Mouse (Mus musculus): ENCODE measurements around the gene Cfap126.
A peak's percentile ranks its signal among the peaks of the same experiment; 100 is the strongest.
"Not testable (repeated sequence)": the region's sequence is repeated elsewhere in the genome, so short reads cannot be mapped to it uniquely, and the experiment has no call there.

Gene Cfap126

DNA sequence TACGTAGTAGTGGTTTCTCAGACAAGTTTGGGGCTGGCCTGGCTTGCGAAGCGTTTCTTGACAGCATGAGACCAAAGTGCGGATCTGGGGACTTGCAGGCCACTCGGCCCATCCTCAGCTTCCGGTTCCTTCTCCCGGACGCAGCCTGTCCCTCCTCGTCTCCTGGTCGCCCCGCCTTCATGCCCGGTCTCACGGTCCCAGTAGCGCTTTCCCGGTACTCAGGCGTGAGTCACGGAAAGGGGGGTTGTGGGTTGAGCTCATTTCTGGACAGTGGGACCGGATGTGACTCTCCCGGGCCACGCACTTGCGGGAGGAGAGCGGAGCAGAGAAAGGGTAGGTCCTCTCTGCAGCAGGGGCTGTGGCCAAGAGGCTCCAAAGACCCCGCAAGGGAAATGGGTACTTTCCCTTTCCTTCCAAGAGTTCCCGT lies at the start of gene Cfap126:
Gene Cfap126, plus strand, starts transcription at position 46 of the 427 bp plus-strand sequence.
- no peak for DNase-seq (ENCODE audit: low read depth, low spot score)

DNA sequence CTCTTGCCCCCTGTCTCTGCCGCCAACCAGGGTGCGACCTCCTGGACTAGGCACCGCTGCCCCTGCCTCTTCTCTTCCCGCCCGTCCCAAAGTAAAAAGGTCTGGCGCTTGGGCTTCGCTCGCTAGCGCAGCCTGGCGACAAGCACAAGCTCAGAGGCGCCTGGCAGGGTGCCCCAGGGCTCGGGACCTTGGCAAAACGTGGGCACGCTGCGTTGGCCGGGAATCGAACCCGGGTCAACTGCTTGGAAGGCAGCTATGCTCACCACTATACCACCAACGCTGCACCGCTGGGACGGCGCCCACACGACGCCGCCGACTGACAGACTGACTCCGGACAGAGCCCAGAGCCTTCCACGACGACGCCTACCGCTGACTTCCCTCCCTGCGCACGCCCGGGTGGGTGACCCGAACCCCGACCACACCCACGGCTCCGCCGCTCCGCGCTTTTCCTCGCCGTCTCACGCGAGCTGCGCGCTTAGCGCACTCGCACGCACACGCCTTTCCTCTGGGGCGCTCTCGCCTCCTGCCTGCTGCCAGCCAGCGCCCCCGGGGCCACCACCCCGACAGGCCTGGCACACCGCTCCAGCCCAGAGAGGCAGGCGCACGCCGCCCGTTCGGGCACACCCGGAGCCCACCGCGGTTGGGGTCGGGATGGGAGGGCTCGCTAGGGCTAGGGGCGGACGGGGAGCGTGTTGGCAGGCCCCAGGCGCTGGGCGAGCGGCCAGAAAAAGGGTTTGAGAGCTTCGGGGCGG lies 49.1 kb upstream of the Cfap126 start, which contains the start of gene Fcgr3:
Gene Fcgr3, minus strand, starts transcription at position 445 of the 752 bp plus-strand sequence.
- peak; percentile 91 for DNase-seq (ENCODE audit: low read depth, low spot score)

DNA sequence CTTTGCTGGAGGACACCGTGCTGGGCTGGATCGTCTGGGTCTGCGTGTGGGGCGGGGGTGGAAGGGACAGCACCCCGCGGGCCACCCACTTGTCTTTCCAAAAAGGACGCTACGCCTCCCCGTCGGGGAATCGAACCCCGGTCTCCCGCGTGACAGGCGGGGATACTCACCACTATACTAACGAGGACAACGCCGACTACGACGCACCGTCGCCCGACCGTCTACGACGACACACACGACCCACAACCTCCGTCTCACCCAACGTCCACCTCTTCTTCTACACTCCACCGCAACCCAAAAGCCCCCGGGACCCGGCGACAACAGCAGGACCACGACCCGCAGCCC lies 48.5 kb upstream of the Cfap126 start:
- DNase-seq (ENCODE audit: low read depth, low spot score): not testable (repeated sequence)

DNA sequence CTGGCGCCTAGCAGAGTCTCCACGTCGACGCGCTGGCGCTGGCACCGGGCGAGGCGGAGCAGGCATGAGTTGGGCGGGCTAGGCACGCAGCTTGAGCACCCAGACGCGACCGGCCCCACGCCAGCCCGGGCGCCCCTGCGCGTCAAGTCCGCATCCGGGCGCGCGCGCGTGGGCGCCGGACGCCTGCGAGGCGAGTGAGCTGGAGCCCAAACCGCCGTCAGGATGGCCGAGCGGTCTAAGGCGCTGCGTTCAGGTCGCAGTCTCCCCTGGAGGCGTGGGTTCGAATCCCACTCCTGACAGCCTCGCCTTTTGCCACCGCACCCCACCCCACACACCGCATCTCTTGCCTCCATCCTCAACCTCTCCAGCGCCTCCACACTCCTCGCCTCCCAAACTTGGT lies 48.0 kb upstream of the Cfap126 start:
- DNase-seq (ENCODE audit: low read depth, low spot score): not testable (repeated sequence)

DNA sequence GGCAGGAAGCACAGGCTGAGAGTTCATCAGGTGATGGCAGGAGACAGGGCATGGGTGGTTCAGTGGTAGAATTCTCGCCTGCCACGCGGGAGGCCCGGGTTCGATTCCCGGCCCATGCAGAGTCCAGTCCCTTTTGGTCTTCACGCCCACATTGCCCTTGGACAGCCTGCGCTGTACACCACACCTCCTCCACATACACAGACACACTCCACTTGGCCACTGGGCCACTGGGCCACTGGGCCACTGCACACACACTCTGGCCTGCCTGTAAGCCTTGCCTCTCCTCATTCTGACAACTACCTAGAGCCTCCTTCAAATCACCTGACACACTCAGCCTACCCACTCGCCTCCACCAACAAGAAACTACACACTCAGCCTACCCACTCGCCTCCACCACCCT lies 47.1 kb upstream of the Cfap126 start:
- DNase-seq (ENCODE audit: low read depth, low spot score): not testable (repeated sequence)

DNA sequence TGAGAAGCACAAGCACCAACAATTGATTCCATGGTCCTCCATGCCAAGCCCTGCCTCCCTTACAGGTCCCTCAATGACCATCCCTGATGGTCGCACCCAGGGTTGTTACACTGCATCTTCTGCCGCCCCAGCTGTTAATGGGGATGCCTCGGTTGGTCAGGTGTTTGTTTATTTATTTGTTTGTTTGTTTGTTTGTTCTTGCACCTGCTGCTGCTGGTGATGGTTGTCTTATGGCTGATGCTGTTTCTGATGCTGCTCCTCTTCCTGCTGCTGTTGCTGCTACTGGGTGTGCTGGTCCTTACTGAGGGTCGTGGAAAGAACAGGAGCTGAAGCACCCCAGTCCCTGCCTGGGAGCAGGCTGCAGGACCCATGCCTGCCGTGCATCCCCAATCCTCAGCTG lies 45.8 kb upstream of the Cfap126 start:
- DNase-seq (ENCODE audit: low read depth, low spot score): not testable (repeated sequence)

DNA sequence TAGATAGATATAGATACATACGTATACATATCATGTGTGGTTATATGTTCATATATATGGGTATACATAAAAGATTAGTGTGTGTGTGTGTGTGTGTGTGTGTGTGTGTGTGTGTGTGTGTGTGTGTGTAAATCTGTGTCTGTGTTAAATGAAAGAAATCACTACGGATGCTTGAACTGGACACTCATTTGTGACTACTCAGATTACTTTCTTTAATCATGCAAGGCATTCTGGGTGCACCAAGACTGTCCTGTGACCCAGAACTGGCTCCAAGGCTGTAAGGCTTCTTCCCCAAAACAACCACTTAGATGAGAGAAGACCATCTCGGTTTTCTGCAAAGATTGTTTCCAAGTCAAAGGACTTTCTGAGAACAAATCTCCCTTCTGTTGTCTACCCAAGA lies 44.2 kb upstream of the Cfap126 start:
- DNase-seq (ENCODE audit: low read depth, low spot score): not testable (repeated sequence)

DNA sequence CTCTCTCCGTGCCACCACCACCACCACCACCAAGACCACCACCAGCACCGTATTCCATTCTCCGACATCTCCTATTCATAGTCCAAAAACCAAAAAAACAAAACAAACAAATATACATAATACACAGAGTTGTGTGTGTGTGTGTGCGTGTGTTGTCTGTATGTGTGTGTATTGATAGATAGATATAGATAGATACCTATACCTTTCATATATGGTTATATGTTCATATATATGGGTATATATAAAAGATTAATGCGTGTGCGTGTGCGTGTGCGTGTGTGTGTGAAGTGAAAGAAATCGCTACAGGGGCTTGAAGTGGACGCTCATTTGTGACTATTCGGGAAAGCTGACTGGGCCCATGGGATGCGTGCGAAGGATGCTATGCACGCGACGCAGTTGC lies 42.8 kb upstream of the Cfap126 start:
- DNase-seq (ENCODE audit: low read depth, low spot score): not testable (repeated sequence)

DNA sequence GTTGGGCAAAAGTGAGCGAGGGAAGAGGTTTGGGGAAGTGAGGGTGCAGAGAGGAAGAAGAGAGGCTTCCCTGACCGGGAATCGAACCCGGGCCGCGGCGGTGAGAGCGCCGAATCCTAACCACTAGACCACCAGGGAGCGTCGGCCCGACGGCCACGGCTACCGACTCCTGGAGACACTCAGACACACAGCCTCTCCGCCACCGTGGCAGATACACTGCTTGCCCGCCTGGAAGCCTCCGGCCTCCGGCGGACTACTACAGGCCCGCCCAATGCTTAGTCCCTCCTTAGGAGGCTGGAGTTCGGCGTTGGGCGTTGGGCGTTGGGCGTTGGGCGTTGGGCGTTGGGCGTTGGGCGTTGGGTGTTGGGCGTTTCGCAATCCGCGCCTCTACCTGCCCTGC lies 42.0 kb upstream of the Cfap126 start:
- DNase-seq (ENCODE audit: low read depth, low spot score): not testable (repeated sequence)

DNA sequence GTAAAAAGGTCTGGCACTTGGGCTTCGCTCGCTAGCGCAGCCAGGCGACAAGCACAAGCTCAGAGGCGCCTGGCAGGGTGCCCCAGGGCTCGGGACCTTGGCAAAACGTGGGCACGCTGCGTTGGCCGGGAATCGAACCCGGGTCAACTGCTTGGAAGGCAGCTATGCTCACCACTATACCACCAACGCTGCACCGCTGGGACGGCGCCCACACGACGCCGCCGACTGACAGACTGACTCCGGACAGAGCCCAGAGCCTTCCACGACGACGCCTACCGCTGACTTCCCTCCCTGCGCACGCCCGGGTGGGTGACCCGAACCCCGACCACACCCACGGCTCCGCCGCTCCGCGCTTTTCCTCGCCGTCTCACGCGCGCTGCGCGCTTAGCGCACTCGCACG lies 41.5 kb upstream of the Cfap126 start:
- DNase-seq (ENCODE audit: low read depth, low spot score): not testable (repeated sequence)

DNA sequence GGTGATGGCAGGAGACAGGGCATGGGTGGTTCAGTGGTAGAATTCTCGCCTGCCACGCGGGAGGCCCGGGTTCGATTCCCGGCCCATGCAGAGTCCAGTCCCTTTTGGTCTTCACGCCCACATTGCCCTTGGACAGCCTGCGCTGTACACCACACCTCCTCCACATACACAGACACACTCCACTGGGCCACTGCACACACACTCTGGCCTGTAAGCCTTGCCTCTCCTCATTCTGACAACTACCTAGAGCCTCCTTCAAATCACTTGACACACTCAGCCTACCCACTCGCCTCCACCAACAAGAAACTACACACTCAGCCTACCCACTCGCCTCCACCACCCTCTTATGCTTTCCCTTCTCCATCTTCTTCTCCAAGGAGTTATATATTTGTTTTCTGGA lies 39.4 kb upstream of the Cfap126 start:
- DNase-seq (ENCODE audit: low read depth, low spot score): not testable (repeated sequence)

DNA sequence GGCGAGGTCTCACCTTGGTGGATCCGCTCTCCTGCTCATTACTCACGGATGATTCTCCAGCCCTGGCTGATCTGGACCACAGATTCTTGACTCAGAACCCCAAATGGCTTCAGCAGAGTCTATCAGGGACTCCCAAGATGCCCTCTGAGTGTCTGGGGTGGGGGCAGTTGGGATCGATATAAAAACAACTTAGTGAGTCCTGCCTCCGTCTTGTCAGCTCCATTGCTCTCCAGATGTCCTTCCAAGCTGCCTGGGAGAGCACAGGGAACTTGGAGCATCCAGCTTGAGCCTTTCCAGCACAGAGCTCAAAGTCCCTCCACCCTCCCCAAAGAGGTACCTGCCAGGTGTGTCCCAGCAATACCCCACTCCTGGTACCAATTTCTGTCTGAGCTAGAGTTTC lies 37.5 kb upstream of the Cfap126 start:
- not testable (repeated sequence) for DNase-seq (ENCODE audit: low read depth, low spot score)

DNA sequence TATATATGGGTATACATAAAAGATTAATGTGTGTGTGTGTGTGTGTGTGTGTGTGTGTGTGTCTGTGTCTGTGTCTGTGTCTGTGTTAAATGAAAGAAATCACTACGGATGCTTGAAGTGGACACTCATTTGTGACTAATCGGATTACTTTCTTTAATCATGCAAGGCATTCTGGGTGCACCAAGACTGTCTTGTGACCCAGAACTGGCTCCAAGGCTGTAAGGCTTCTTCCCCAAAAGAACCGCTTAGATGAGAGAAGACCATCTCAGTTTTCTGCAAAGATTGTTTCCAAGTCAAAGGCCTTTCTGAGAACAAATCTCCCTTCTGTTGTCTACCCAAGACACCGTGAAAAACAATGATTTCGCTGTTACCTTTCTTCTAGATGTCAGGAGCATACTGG lies 36.5 kb upstream of the Cfap126 start:
- not testable (repeated sequence) for DNase-seq (ENCODE audit: low read depth, low spot score)

DNA sequence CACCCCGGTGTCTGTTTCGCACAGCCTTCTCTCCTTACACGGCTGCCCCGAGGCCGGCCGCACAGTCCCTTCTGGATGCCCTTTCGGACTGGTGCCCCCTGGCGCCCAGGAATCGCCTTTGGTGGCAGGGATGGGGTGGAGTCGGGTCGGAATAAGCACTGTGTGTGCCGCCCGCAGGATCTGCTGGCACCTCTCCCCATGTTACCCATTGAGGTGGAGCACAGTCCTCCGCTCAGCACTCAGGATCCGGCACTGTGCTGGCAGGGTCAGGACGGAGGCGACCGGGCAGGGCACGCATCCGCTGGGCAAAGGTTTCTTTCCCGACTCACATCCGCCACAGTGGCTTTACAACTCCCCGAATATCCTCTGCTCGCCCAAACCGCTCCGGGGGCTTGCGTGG lies 35.8 kb upstream of the Cfap126 start:
- not testable (repeated sequence) for DNase-seq (ENCODE audit: low read depth, low spot score)

DNA sequence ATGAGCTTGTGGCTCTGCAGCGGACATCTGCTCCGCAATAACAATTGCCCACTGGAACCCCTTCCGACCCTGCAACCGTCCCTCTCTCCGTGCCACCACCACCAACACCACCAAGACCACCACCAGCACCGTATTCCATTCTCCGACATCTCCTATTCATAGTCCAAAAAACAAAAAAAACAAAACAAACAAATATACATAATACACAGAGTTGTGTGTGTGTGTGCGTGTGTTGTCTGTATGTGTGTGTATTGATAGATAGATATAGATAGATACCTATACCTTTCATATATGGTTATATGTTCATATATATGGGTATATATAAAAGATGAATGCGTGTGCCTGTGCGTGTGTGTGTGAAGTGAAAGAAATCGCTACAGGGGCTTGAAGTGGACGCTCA lies 35.3 kb upstream of the Cfap126 start:
- DNase-seq (ENCODE audit: low read depth, low spot score): not testable (repeated sequence)

DNA sequence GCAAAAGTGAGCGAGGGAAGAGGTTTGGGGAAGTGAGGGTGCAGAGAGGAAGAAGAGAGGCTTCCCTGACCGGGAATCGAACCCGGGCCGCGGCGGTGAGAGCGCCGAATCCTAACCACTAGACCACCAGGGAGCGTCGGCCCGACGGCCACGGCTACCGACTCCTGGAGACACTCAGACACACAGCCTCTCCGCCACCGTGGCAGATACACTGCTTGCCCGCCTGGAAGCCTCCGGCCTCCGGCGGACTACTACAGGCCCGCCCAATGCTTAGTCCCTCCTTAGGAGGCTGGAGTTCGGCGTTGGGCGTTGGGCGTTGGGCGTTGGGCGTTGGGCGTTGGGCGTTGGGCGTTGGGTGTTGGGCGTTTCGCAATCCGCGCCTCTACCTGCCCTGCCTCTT lies 34.4 kb upstream of the Cfap126 start:
- not testable (repeated sequence) for DNase-seq (ENCODE audit: low read depth, low spot score)

DNA sequence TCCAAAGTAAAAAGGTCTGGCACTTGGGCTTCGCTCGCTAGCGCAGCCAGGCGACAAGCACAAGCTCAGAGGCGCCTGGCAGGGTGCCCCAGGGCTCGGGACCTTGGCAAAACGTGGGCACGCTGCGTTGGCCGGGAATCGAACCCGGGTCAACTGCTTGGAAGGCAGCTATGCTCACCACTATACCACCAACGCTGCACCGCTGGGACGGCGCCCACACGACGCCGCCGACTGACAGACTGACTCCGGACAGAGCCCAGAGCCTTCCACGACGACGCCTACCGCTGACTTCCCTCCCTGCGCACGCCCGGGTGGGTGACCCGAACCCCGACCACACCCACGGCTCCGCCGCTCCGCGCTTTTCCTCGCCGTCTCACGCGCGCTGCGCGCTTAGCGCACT lies 33.9 kb upstream of the Cfap126 start:
- not testable (repeated sequence) for DNase-seq (ENCODE audit: low read depth, low spot score)

DNA sequence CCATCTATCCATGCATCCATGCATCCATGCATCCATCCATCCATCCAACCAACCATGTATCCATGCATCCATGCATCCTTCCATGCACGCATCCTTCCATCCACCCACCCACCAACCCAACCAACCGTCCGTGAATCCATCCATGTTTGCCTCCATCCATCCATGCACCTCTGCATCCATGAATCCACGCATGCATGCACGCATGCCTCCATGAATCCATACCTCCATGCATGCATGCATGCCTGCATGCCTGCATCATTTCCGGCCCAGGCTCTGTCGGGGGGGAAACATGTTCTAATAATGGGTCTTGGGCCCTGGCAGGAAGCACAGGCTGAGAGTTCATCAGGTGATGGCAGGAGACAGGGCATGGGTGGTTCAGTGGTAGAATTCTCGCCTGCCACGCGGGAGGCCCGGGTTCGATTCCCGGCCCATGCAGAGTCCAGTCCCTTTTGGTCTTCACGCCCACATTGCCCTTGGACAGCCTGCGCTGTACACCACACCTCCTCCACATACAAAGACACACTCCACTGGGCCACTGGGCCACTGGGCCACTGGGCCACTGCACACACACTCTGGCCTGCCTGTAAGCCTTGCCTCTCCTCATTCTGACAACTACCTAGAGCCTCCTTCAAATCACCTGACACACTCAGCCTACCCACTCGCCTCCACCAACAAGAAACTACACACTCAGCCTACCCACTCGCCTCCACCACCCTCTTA lies 32.0 kb upstream of the Cfap126 start:
- DNase-seq (ENCODE audit: low read depth, low spot score): not testable (repeated sequence)

DNA sequence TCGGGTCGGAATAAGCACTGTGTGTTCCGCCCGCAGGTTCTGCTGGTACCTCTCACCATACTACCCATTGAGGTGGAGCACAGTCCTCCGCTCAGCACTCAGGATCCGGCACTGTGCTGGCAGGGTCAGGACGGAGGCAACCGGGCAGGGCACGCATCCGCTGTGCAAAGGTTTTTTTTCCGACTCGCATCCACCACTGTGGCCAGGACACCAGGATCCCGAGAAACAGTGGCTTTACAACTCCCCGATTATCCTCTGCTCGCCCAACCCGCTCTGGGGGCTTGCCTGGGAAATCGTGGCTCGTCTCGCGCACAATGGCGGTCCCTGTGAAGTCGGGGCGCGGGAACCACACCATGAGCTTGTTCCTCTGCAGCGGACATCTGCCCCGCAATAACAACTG lies 28.0 kb upstream of the Cfap126 start:
- DNase-seq (ENCODE audit: low read depth, low spot score): no peak

DNA sequence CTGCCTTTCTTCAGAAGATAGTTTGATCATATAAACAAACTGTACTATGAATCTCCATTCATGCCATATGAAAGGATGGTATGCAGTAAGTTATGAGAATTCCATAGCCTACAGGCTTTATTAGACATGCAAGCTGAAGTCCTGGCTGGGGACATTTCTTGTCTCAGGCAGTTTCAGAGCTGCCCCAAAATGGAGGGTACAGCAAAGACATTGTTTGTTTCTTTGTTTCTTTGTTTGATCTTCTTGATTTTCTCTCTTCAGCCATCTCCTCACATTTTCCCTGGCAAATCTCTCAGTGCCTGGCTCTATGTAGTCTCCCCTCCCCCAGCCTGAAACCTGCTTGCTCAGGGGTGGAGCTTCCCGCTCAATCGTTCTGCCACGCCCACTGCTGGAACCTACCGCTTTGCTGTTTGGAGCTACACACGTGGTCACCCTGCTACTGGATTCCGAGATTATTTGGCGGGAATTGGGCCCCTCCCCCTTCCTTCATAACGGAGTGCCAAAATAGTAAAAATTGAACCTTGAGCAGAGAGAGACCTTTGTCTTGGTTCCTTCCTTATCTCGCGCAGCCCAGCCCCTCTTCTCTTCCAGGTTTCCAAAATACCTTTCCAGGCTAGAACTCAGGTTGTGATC lies 25.4 kb upstream of the Cfap126 start:
- DNase-seq (ENCODE audit: low read depth, low spot score): not testable (repeated sequence)

DNA sequence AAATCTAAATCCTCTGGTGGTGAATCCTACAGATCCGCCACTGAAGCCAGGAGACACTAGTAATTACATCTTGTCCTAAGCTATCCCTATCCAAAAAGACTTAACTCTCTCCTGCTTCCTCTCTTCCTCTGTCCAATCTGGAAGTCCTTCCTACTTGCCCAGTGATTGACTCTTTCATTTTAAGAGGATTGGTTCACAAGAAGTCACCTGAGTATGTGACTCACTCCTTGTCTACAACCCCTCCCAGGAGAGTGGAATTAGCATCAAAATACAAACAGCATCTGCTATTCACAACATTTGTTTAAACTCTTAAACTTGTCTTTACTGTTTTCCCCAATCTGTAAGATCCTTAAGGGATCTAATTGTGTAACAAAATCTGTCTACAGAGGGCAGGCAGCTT lies 23.8 kb upstream of the Cfap126 start:
- DNase-seq (ENCODE audit: low read depth, low spot score): no peak

DNA sequence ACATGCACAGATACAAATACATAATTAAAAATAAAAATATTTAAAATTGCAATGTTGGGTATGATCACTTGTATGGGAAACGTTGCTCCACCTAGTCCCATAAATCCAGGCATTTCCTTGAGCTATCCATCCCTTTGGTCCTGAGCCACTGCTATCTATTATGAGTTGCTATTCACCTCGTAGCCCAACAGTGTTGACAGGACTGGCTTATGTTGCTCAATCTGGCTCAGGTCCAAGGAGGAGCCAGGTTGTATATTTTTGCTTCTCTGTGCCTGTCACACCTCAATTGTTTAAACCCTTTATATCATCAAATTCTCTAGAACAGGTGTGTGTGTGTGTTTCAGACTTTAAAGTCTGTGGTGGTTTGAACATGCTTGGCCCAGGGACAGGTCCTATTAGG lies 23.0 kb upstream of the Cfap126 start:
- no peak for DNase-seq (ENCODE audit: low read depth, low spot score)

DNA sequence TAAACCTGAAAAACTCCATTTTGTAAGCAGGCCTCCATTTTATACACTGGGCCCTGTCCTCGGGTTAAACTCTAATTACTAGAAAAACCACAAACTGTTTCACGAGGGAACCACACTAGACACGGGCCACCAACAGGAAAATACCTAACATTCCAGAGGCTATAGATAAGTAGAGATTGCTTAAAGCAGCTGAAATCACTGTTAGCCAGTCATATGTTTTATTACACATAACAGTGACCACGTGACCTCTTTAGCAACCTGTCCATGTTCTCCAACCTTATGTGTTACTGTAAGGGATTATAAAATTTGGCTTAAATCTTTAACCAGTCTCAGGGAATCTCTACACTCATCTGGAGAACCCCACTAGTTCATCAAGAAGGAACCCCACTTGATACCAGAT lies 19.3 kb upstream of the Cfap126 start:
- no peak for DNase-seq (ENCODE audit: low read depth, low spot score)
